Mouse (Mus musculus) liver, adult 2 months (tissue): Measurements from ENCODE around the gene Cyp2d26. TPM values are rescaled to one million over a fixed set of nuclear protein-coding genes. Genes with fewer than 3 reads are reported as not detected.

Experiments
- DNase-seq: peaks from one replicate; pipeline ENCODE4 v3.0.0-alpha.2; 2011; ENCODE audit warnings: low read depth, low spot score; ENCODE audit errors: extremely low read depth
- H3K27ac ChIP-seq: fragments of 200-500 bp; replicated peaks from 2 replicates; pipeline ENCODE4 v1.5.1; 2012; ENCODE audit warnings: low read depth, mild to moderate bottlenecking, control low read depth, inconsistent platforms, low read length; ENCODE audit not compliant: insufficient read depth
- H3K27me3 ChIP-seq: fragments of 200-500 bp; 2 replicates; pipeline ENCODE4 v1.6.1; 2012; ENCODE audit warnings: mild to moderate bottlenecking, moderate library complexity, low read length, inconsistent platforms; ENCODE audit not compliant: control insufficient read depth, insufficient read depth
- H3K36me3 ChIP-seq: fragments of 200-500 bp; 2 replicates; pipeline ENCODE4 v1.6.1; 2012; ENCODE audit warnings: low read length, inconsistent platforms; ENCODE audit not compliant: control insufficient read depth, insufficient read depth
- H3K4me1 ChIP-seq: fragments of 200-500 bp; 2 replicates; pipeline ENCODE4 v1.6.1; 2011; ENCODE audit warnings: low read length; ENCODE audit not compliant: control insufficient read depth, insufficient read depth
- H3K4me3 ChIP-seq: fragments of 200-500 bp; 2 replicates; pipeline ENCODE4 v1.5.1; 2011; ENCODE audit warnings: low read depth, mild to moderate bottlenecking, control low read depth, low read length, moderate library complexity; ENCODE audit not compliant: insufficient read depth
- H3K79me2 ChIP-seq: fragments of 200-500 bp; 2 replicates; pipeline ENCODE4 v1.6.1; 2012; ENCODE audit warnings: inconsistent platforms, mild to moderate bottlenecking, low read length, moderate library complexity; ENCODE audit not compliant: control insufficient read depth, insufficient read depth
- H3K9ac ChIP-seq: fragments of 200-500 bp; 2 replicates; pipeline ENCODE4 v1.6.1; 2012; ENCODE audit warnings: low read depth, mild to moderate bottlenecking, control low read depth, inconsistent platforms, low read length
- CTCF ChIP-seq: fragments of 200-500 bp; IDR thresholded peaks from 2 replicates; pipeline ENCODE4 v1.5.1; 2011; ENCODE audit warnings: low read depth, low read length, control low read depth
- POLR2A ChIP-seq: fragments of 200-500 bp; IDR thresholded peaks from 2 replicates; pipeline ENCODE4 v1.6.1; 2011; ENCODE audit warnings: low read length, control low read depth; ENCODE audit not compliant: insufficient read depth; ENCODE audit errors: extremely low read depth
- WGBS: fragments of 180-500 bp; shearing (Covaris S2); methylation state at CpG from one replicate; pipeline ENCODE4 v1.1.7; 2018; 5-methylcytosine and 5-hydroxymethylcytosine counted together
- polyA plus RNA-seq: library from polyadenylated mRNA; depleted of rRNA; stranded (reverse); fragments of >200 nt; gene quantifications from 2 replicates; pipeline ENCODE4 v1.2.3, GENCODE M21; 2012
- total RNA-seq: library from RNA; depleted of rRNA; stranded (reverse); fragments of >200 nt; gene quantifications from 2 replicates; pipeline ENCODE4 v1.2.3, GENCODE M21; 2014

Gene Cyp2d26
- total and polyA plus RNA-seq, 2 experiments, result 1,175 to 1,819 TPM

- H3K9ac ChIP-seq, result no peak overlapping the region
- DNase-seq, result no peak
- no peak for TF ChIP-seq POLR2A
- TF ChIP-seq CTCF, result no peak
- H3K27me3 ChIP-seq, result no peaks in the 10 kb centered on the region
- H3K79me2 ChIP-seq, result no peaks in the 10 kb centered on the region
- H3K36me3 ChIP-seq, result peaks cover 14% of the 10 kb centered on the region; the same call in 1 of the 2 replicates
- H3K4me1 ChIP-seq, result no peaks in the 10 kb centered on the region
- no peak overlapping the region for H3K27ac ChIP-seq
- H3K4me3 ChIP-seq, result no peak overlapping the region
- 87% methylated on average over 4 of the region's 4 CpGs for WGBS
These were observed 21.2 kb upstream of the Cyp2d26 start for GRCm38 (mm10) chr15:82815296-82815695.

DNA sequence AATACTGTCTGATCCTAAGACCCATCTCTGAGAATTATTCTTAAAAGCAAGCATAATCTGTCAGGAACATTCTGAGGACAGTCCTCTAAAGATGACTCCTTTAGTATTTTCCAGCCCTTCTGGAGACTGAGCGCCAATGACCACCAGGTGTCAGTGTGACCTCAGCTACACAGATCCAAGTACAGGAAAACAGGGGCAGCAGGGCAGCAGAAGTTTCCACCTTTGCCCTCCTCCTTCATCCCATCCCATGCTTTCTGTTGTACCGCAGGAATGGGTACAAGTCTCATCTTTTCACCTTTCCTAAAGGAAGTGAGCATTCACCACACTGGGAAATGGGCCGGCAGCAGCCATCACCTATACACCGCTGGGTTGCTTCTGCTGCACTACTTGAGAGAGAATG is 20.7 kb upstream of the Cyp2d26 start:
- no peak overlapping the region for H3K9ac ChIP-seq
- no peak overlapping the region for H3K4me3 ChIP-seq
- peak; percentile 55 for DNase-seq
- peaks cover 14% of the 10 kb centered on the region; the same call in 1 of the 2 replicates for H3K36me3 ChIP-seq
- WGBS, result 62% methylated on average over 4 of the region's 4 CpGs
- TF ChIP-seq POLR2A (no peak), CTCF (peak; percentile 79)
- no peak overlapping the region for H3K27ac ChIP-seq
- no peaks in the 10 kb centered on the region for H3K4me1 ChIP-seq
- H3K79me2 ChIP-seq, result no peaks in the 10 kb centered on the region
- no peaks in the 10 kb centered on the region for H3K27me3 ChIP-seq

- H3K9ac ChIP-seq, result no peak overlapping the region
- DNase-seq, result no peak
- TF ChIP-seq CTCF (no peak), POLR2A (no peak)
- H3K27me3 ChIP-seq, result no peaks in the 10 kb centered on the region
- H3K4me3 ChIP-seq, result no peak overlapping the region
- WGBS, result 87% methylated on average over 7 of the region's 7 CpGs
- no peaks in the 10 kb centered on the region for H3K79me2 ChIP-seq
- peaks cover 14% of the 10 kb centered on the region; the same call in 1 of the 2 replicates for H3K36me3 ChIP-seq
- no peaks in the 10 kb centered on the region for H3K4me1 ChIP-seq
- no peak overlapping the region for H3K27ac ChIP-seq
These were observed 20.2 kb upstream of the Cyp2d26 start for GRCm38 (mm10) chr15:82814321-82814720.

GRCm38 (mm10) chr15:82810556-82810955 is 16.5 kb upstream of the Cyp2d26 start:
- WGBS, result 75% methylated on average over 1 of the region's 1 CpGs
- Histone ChIP-seq H3K27ac (no peak overlapping the region), H3K79me2 (no peaks in the 10 kb centered on the region), H3K9ac (no peak overlapping the region), H3K27me3 (no peaks in the 10 kb centered on the region), H3K4me1 (no peaks in the 10 kb centered on the region), H3K4me3 (no peak overlapping the region), H3K36me3 (peaks cover 14% of the 10 kb centered on the region; the same call in 1 of the 2 replicates)
- DNase-seq, result no peak
- no peak for TF ChIP-seq POLR2A
- no peak for TF ChIP-seq CTCF

DNA sequence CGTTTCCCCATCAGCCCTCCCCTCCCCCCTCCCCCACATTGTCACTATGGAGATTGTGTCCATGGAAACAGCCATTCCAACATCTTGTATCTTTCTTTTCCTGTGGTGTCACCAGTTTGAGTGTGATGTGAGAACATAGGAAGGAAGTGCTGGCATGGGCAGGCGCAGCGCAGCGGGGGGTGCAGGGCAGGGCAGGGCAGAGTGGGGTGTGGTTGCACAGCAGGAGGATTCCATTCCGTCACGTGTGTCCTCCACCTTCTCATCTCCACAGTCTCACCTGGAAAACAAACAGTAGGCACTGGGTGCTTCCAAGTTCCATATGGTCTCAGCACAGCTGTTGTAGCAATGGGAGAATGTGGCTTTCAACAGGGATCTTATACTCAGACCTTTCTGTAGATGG is 15.4 kb upstream of the Cyp2d26 start:
- H3K4me1 ChIP-seq, result no peaks in the 10 kb centered on the region; the same call in 1 of the 2 replicates
- WGBS, result 90% methylated on average over 6 of the region's 6 CpGs
- peaks cover 14% of the 10 kb centered on the region; the same call in 1 of the 2 replicates for H3K36me3 ChIP-seq
- no peak overlapping the region for H3K4me3 ChIP-seq
- TF ChIP-seq CTCF (no peak), POLR2A (no peak)
- H3K27me3 ChIP-seq, result no peaks in the 10 kb centered on the region
- no peak overlapping the region for H3K9ac ChIP-seq
- no peak for DNase-seq
- no peaks in the 10 kb centered on the region for H3K79me2 ChIP-seq
- H3K27ac ChIP-seq, result no peak overlapping the region

DNA sequence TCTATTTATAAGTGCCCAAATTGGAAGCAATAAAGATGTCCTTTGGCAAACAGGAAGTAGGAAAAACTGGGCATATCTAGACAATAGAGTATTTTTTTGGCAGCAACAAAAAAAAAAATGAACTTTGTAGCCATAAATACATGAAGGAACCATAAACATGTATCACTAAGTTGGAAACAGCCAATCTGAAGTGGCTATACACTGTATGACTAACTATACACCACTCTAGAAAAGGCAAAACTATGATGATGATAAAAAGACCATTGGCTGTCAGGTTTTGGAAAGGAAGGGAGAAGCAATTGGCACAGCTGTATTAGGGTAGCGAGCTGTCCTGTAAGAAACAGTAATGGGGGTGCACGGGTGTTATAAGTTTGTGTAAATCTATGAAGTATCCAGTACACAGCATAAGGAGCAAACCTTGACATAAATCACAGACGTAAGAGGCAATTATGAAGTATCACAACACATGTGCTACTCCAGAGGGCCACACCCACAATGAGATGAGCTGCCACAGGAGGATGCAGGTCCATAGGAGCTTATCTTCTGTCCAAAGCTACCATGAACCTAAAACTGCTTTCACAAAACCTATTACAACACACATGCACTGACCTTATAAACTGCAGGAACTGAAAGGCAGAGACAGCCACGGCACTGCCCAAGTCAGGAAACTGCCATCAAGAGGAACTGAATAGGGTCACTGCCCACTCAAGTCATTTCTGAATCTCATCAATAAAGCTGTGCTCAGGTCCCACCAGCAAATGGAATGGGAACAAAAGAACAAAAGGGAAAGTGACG is 13.1 kb upstream of the Cyp2d26 start:
- Histone ChIP-seq H3K9ac (no peak overlapping the region), H3K27me3 (no peaks in the 10 kb centered on the region), H3K27ac (no peak overlapping the region), H3K36me3 (peaks cover 12% of the 10 kb centered on the region; the same call in 1 of the 2 replicates), H3K4me1 (peaks cover 2% of the 10 kb centered on the region; the same call in 1 of the 2 replicates), H3K4me3 (no peak overlapping the region), H3K79me2 (no peaks in the 10 kb centered on the region)
- no peak for DNase-seq
- TF ChIP-seq POLR2A (no peak), CTCF (no peak)
- WGBS, result 83% methylated on average over 5 of the region's 5 CpGs
